Mouse (Mus musculus) C2C12 (cell line): ENCODE results near the gene Gbx2.

ENCODE experiments used
- CEBPB ChIP-seq: IDR thresholded peaks from one replicate; pipeline ENCODE4 v1.6.1; 2011; ENCODE audit warnings: low read depth, mild to moderate bottlenecking, control low read depth, moderate library complexity
- CTCF ChIP-seq: IDR thresholded peaks from one replicate; pipeline ENCODE4 v1.5.1; 2011; ENCODE audit not compliant: control insufficient read depth, insufficient read depth, insufficient read length

GRCm38 (mm10) chr1:89934316-89935260 is 3.6 kb upstream of the Gbx2 start:
- TF ChIP-seq CTCF (no peak), CEBPB (no peak)
